Mouse (Mus musculus) lung, postnatal 0 days (tissue): ENCODE measurements around the gene Pcsk7. TPM values are rescaled to one million over a fixed set of nuclear protein-coding genes. Genes with fewer than 3 reads are reported as not detected.

Experiments used
- ATAC-seq: fragments of 200-750 bp; cut with Nextera tagmentation; 2 replicates; pipeline ENCODE4 v1.8.0; 2017; ENCODE audit warnings: moderate library complexity
- DNase-seq: peaks from one replicate; pipeline ENCODE4 v3.0.0-alpha.2; 2016; ENCODE audit warnings: low spot score
- H3K27ac ChIP-seq: fragments of 300-500 bp; sonication (generic); 2 replicates; pipeline ENCODE4 v1.5.1; 2014; ENCODE audit warnings: antibody characterized with exemption, mild to moderate bottlenecking, low read length, mixed read lengths
- H3K27me3 ChIP-seq: fragments of 300-500 bp; sonication (generic); replicated peaks from 2 replicates; pipeline ENCODE4 v1.6.1; 2014; ENCODE audit warnings: low read length, mixed read lengths; ENCODE audit not compliant: insufficient read depth
- H3K36me3 ChIP-seq: fragments of 300-500 bp; sonication (generic); 2 replicates; pipeline ENCODE4 v1.6.1; 2014; ENCODE audit warnings: low read length, mixed read lengths; ENCODE audit not compliant: insufficient read depth
- H3K4me1 ChIP-seq: fragments of 300-500 bp; sonication (generic); 2 replicates; pipeline ENCODE4 v1.6.1; 2014; ENCODE audit warnings: antibody characterized with exemption, low read depth, low read length, mixed read lengths; ENCODE audit not compliant: insufficient read depth
- H3K4me2 ChIP-seq: fragments of 300-500 bp; sonication (generic); replicated peaks from 2 replicates; pipeline ENCODE4 v1.6.1; 2014; ENCODE audit warnings: low read depth, mild to moderate bottlenecking, low read length, moderate library complexity, mixed read lengths
- H3K4me3 ChIP-seq: fragments of 300-500 bp; sonication (generic); 2 replicates; pipeline ENCODE4 v1.5.1; 2014; ENCODE audit warnings: low read depth, low read length
- H3K9ac ChIP-seq: fragments of 300-500 bp; sonication (generic); replicated peaks from 2 replicates; pipeline ENCODE4 v1.6.1; 2014; ENCODE audit warnings: low read depth, mild to moderate bottlenecking
- H3K9me3 ChIP-seq: fragments of 300-500 bp; sonication (generic); 2 replicates; pipeline ENCODE4 v1.6.1; 2016; ENCODE audit warnings: low read length, mixed read lengths
- CTCF ChIP-seq: IDR thresholded peaks from 2 replicates; pipeline ENCODE4 v1.5.1; 2016; ENCODE audit warnings: antibody characterized with exemption, mild to moderate bottlenecking
- EP300 ChIP-seq: IDR thresholded peaks from 2 replicates; pipeline ENCODE4 v1.6.1; 2016; ENCODE audit warnings: antibody characterized with exemption, mild to moderate bottlenecking, control low read depth
- WGBS: fragments of 180-500 bp; shearing (Covaris S2); extraction: QIAGEN DNeasy Blood & Tissue Kit; methylation state at CpG from one replicate; pipeline ENCODE4 v1.1.7; 2014; 5-methylcytosine and 5-hydroxymethylcytosine counted together
- polyA plus RNA-seq: library from polyadenylated mRNA; unstranded; fragments of >200 nt; fragmentation: Nextera tagmentation; extraction: Ambion mirVana; gene quantifications from 2 replicates; pipeline ENCODE4 v1.2.1, GENCODE M21; 2015

Pcsk7 gene
- polyA plus RNA-seq, 1 experiment from 2014 or later, result 21.1 TPM

- H3K4me3 ChIP-seq, result no peak overlapping the region
- H3K9me3 ChIP-seq, result no peaks in the 10 kb centered on the region
- no peak for ATAC-seq
- H3K36me3 ChIP-seq, result peaks cover 52% of the 10 kb centered on the region
- TF ChIP-seq CTCF (no peak), EP300 (no peak)
- 93% methylated on average over 2 of the region's 2 CpGs for WGBS
- no peak overlapping the region for H3K27ac ChIP-seq
- DNase-seq, result no peak
- H3K4me1 ChIP-seq, result peaks cover under 1% of the 10 kb centered on the region; the same call in 1 of the 2 replicates
- H3K9ac ChIP-seq, result no peak overlapping the region
- H3K4me2 ChIP-seq, result no peak overlapping the region
- no peaks in the 10 kb centered on the region for H3K27me3 ChIP-seq
Measured at GRCm38 (mm10) chr9:45915659-45916058, 9.4 kb downstream of the Pcsk7 start.

DNA sequence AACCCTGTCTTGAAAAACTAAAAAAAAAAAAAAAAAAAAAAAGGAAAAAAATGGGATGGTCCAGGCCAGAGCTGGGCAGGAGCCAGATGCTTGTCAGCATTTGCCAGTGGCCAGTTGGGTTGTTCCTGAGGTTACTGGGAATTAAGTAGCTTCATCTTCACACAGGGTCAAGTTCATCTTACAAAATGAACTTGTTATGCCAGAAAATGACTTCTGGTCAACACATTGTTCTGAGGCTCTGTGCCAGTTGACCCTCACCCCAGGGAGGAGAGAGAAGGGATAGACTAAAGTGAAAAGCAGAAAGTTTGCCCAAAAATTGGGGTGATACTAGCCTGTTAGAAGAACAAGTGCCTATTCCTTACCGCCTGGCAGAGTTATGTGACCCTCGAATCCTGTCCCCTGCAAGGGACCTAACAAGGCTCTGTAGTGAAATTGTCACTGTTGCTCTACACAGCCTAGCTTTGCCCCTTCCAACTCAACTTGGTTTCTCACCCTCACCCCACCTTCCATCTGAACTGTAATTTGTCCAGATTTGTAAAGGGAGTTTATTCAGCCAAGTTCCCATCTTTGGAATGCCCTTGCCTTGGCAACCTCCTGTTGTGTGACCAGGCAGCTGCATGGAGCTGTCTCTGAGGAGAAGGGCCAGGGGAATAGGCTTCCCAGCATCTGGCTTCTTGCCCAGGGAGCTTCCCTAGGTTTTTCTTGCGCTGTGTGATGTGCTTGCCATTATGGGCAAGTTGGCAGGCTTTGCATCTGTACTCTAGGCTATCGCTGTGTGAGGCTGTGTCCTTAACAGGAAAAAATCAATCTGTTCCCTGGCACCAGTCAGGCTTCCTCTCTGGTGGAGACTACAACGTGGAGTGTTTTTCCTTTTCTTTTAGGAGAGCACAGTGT, 11.0 kb downstream of the Pcsk7 start:
- Histone ChIP-seq H3K27ac (peak overlapping the region; percentile 73), H3K27me3 (no peaks in the 10 kb centered on the region), H3K4me3 (no peak overlapping the region), H3K9ac (no peak overlapping the region), H3K4me1 (peaks cover 5% of the 10 kb centered on the region; the same call in 1 of the 2 replicates), H3K4me2 (no peak overlapping the region), H3K36me3 (peaks cover 59% of the 10 kb centered on the region), H3K9me3 (no peaks in the 10 kb centered on the region)
- 51% methylated on average over 5 of the region's 5 CpGs for WGBS
- DNase-seq, result peak; percentile 80
- peak; percentile 83 for ATAC-seq
- peak; percentile 17; the same call in 1 of the 2 replicates for TF ChIP-seq EP300
- TF ChIP-seq CTCF, result no peak

- Histone ChIP-seq H3K9me3 (no peaks in the 10 kb centered on the region), H3K4me3 (no peak overlapping the region), H3K27me3 (no peaks in the 10 kb centered on the region), H3K4me1 (peaks cover 5% of the 10 kb centered on the region; the same call in 1 of the 2 replicates), H3K9ac (no peak overlapping the region), H3K4me2 (no peak overlapping the region), H3K36me3 (peaks cover 53% of the 10 kb centered on the region), H3K27ac (peak overlapping the region; percentile 52; the same call in 1 of the 2 replicates)
- no peak for TF ChIP-seq CTCF
- TF ChIP-seq EP300, result no peak
- ATAC-seq (peak; percentile 39), DNase-seq (peak; percentile 60)
- WGBS, result 40% methylated on average over 1 of the region's 1 CpGs
Measured at GRCm38 (mm10) chr9:45919895-45920294, 13.6 kb downstream of the Pcsk7 start.

- H3K9ac ChIP-seq, result no peak overlapping the region
- H3K9me3 ChIP-seq, result no peaks in the 10 kb centered on the region
- peaks cover 61% of the 10 kb centered on the region for H3K36me3 ChIP-seq
- H3K27ac ChIP-seq, result no peak overlapping the region
- DNase-seq (no peak), ATAC-seq (no peak)
- no peak overlapping the region for H3K4me3 ChIP-seq
- H3K27me3 ChIP-seq, result no peaks in the 10 kb centered on the region
- WGBS, result 83% methylated on average over 5 of the region's 5 CpGs
- 0 out of 2 replicates have a peak, but pooled peaks cover 4% of the 10 kb centered on the region for H3K4me1 ChIP-seq
- TF ChIP-seq CTCF (no peak), EP300 (no peak)
- H3K4me2 ChIP-seq, result no peak overlapping the region
Measured at GRCm38 (mm10) chr9:45929285-45929684, 23.0 kb downstream of the Pcsk7 start.

GRCm38 (mm10) chr9:45931958-45932357, 25.7 kb downstream of the Pcsk7 start:
- Histone ChIP-seq H3K4me1 (peaks cover 11% of the 10 kb centered on the region; the same call in 1 of the 2 replicates), H3K4me2 (no peak overlapping the region), H3K27ac (0 out of 2 replicates have a peak overlapping the region, but pooled peaks have one; percentile 66), H3K9me3 (no peaks in the 10 kb centered on the region), H3K36me3 (peaks cover 42% of the 10 kb centered on the region), H3K27me3 (no peaks in the 10 kb centered on the region), H3K4me3 (no peak overlapping the region), H3K9ac (no peak overlapping the region)
- no peak for ATAC-seq
- 28% methylated on average over 1 of the region's 1 CpGs for WGBS
- TF ChIP-seq EP300, result peak; percentile 25; the same call in 1 of the 2 replicates
- no peak for TF ChIP-seq CTCF
- peak; percentile 60 for DNase-seq

DNA sequence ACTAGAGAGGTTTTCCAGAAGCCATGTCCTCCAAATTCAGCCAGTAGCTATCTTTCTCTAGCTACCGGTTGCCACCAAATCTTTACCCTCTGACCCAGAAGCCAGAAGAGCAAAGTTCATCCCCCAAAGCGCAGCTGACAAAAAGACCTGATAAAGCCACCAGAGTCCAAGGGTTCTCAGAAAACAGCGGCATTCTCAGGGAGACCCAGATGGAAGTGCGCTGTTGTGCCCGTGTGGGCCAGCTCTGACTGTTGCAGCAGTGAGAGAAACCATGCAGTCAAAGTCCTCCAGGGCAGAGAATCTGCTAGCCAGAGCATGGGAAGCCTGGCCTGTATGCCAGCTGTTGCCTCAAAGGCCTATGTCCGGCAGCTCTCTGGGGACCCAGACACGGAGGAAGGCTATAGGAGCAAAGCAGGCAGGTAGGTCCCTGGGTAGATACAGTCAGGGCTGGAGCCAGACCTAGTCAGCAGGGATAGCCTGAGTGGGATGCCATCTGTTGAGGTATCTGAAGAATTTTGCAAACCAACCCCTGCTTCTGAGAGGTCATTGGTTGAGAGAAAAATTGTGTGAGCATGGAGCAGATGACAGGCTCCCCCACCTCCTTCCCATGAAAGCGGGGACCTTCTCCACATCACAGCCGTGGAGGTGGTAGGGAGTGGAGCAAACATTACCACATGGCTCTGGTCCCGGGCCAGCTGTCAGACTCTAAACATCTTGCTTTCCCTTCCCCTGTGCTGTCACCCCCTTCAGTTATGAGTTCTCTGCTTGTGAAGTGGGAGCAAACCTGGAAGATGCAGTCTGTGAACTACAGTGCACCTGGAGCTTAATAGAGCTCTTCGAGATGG, 26.5 kb downstream of the Pcsk7 start:
- DNase-seq, result peak; percentile 45
- 47% methylated on average over 11 of the region's 11 CpGs for WGBS

More for the DNA sequence above, 26.5 kb downstream of the Pcsk7 start:
- no peak overlapping the region for H3K4me3 ChIP-seq
- TF ChIP-seq CTCF (no peak), EP300 (no peak)
- peaks cover 11% of the 10 kb centered on the region; the same call in 1 of the 2 replicates for H3K4me1 ChIP-seq
- no peak for ATAC-seq
- no peaks in the 10 kb centered on the region for H3K27me3 ChIP-seq
- H3K27ac ChIP-seq, result peak overlapping the region; percentile 66
- H3K36me3 ChIP-seq, result peaks cover 33% of the 10 kb centered on the region
- H3K9me3 ChIP-seq, result no peaks in the 10 kb centered on the region
- H3K9ac ChIP-seq, result no peak overlapping the region
- H3K4me2 ChIP-seq, result peak overlapping the region; percentile 11; the same call in 1 of the 2 replicates
